Mouse (Mus musculus) heart, postnatal 0 days (tissue): ENCODE results near the gene Olfr810. TPM values are rescaled to one million over a fixed set of nuclear protein-coding genes. Genes with fewer than 3 reads are reported as not detected.

Experiments used
- ATAC-seq: fragments of 200-750 bp; cut with Nextera tagmentation; 2 replicates; pipeline ENCODE4 v1.8.0; 2017; ENCODE audit warnings: low read depth, moderate number of reproducible peaks, moderate library complexity; ENCODE audit not compliant: insufficient read depth
- DNase-seq: peaks from one replicate; pipeline ENCODE4 v3.0.0-alpha.2; 2016; ENCODE audit warnings: low spot score
- H3K27ac ChIP-seq: fragments of 300-500 bp; sonication (generic); 2 replicates; pipeline ENCODE4 v1.5.1; 2014; ENCODE audit warnings: low read depth, mild to moderate bottlenecking
- H3K27me3 ChIP-seq: fragments of 300-500 bp; sonication (generic); 2 replicates; pipeline ENCODE4 v1.6.1; 2014; ENCODE audit warnings: low read length, mixed read lengths; ENCODE audit not compliant: control insufficient read depth, insufficient read depth
- H3K36me3 ChIP-seq: fragments of 300-500 bp; sonication (generic); replicated peaks from 2 replicates; pipeline ENCODE4 v1.6.1; 2014; ENCODE audit warnings: low read length, mixed read lengths; ENCODE audit not compliant: control insufficient read depth, insufficient read depth
- H3K4me1 ChIP-seq: fragments of 300-500 bp; sonication (generic); 2 replicates; pipeline ENCODE4 v1.6.1; 2014; ENCODE audit warnings: antibody characterized with exemption; ENCODE audit not compliant: control insufficient read depth, insufficient read depth
- H3K4me2 ChIP-seq: fragments of 300-500 bp; sonication (generic); 2 replicates; pipeline ENCODE4 v1.6.1; 2014; ENCODE audit warnings: low read depth, mild to moderate bottlenecking, low read length, moderate library complexity
- H3K4me3 ChIP-seq: fragments of 300-500 bp; sonication (generic); 2 replicates; pipeline ENCODE4 v1.5.1; 2014; ENCODE audit warnings: low read depth, low read length
- H3K9ac ChIP-seq: fragments of 300-500 bp; sonication (generic); replicated peaks from 2 replicates; pipeline ENCODE4 v1.6.1; 2014; ENCODE audit warnings: low read depth, low read length, mixed read lengths
- H3K9me3 ChIP-seq: fragments of 300-500 bp; sonication (generic); replicated peaks from 2 replicates; pipeline ENCODE4 v1.6.1; 2016; ENCODE audit warnings: low read length; ENCODE audit not compliant: control insufficient read depth
- CTCF ChIP-seq: IDR thresholded peaks from 2 replicates; pipeline ENCODE4 v1.5.1; 2016; ENCODE audit warnings: antibody characterized with exemption, control low read depth, low read depth
- EP300 ChIP-seq: IDR thresholded peaks from 2 replicates; pipeline ENCODE4 v1.6.1; 2016; ENCODE audit warnings: antibody characterized with exemption, low read depth
- WGBS: fragments of 180-500 bp; shearing (Covaris S2); extraction: QIAGEN DNeasy Blood & Tissue Kit; methylation state at CpG from one replicate; pipeline ENCODE4 v1.1.7; 2014; 5-methylcytosine and 5-hydroxymethylcytosine counted together
- polyA plus RNA-seq: library from polyadenylated mRNA; unstranded; fragments of >200 nt; fragmentation: Nextera tagmentation; extraction: Ambion mirVana; gene quantifications from 2 replicates; pipeline ENCODE4 v1.2.1, GENCODE M21; 2015
- total RNA-seq: library from RNA; depleted of rRNA; stranded (reverse); fragments of >200 nt; gene quantifications from 2 replicates; pipeline ENCODE4 v1.2.3, GENCODE M21; 2014; ENCODE audit warnings: low replicate concordance; rRNA removed

The Olfr810 gene
- total RNA-seq (not detected in 2 replicates), polyA plus RNA-seq (not detected in 2 replicates)

- Histone ChIP-seq H3K36me3 (no peaks in the 10 kb centered on the region), H3K27ac (no peak within 1 kb of the TSS), H3K9me3 (no peaks in the 10 kb centered on the region), H3K4me3 (no peak within 1 kb of the TSS), H3K27me3 (no peaks in the 10 kb centered on the region), H3K4me1 (no peaks in the 10 kb centered on the region), H3K4me2 (no peak within 1 kb of the TSS), H3K9ac (no peak within 1 kb of the TSS)
- ATAC-seq (no peak), DNase-seq (no peak)
- TF ChIP-seq CTCF (no peak), EP300 (no peak)
Measured at GRCm38 (mm10) chr10:129794817-129795216, at the start of gene Olfr810. TSS of gene Olfr810 (minus strand) at chr10:129794917.

DNA sequence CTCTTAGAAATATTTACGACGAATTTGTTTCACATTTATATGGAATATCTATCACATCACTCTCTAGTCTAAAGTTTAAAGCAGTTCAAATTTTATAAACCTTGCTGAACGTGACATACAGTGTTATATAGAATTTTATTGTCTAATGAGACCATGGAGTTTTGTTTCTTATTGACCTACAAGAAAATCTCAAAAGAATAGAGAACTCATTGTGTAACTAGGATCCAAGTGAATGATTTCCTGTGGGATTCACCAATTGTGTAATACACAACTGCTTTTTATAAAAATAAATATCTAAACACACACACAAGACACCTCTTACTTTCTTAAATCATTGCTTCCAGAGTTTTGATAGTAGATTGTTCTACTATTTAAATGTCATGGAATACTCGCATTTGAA, 9.6 kb upstream of the Olfr810 start, which contains the start of gene Olfr811:
Gene Olfr811, minus strand, starts transcription at position 101 of the 400 bp plus-strand sequence.
- DNase-seq = no peak
- Histone ChIP-seq H3K36me3 (no peaks in the 10 kb centered on the region), H3K27ac (no peak within 1 kb of the TSS)

DNA sequence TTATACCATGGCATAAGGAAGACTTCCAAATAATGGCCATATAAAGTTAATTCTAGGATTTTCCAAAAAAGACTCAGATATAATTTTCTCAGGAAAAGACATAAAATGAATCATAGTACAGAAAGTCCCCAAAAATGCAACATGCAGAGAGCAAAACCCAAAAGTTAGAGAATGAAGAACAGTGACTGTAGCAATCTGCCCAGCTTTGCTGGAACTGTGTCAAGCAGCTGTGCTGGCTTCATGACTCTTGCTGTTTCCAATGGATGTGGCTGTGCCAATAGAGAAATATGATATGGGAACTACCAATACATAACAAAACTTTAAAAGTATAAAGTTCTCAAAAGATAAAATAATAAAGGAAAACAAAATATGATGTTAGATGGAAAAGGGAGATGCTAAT, 16.6 kb downstream of the Olfr810 start:
- no peak for ATAC-seq
- Histone ChIP-seq H3K4me1 (no peaks in the 10 kb centered on the region), H3K27me3 (no peaks in the 10 kb centered on the region), H3K9me3 (no peaks in the 10 kb centered on the region), H3K9ac (no peak overlapping the region), H3K4me3 (no peak overlapping the region), H3K4me2 (no peak overlapping the region), H3K36me3 (no peaks in the 10 kb centered on the region), H3K27ac (no peak overlapping the region)
- DNase-seq = no peak
- no peak for TF ChIP-seq EP300
- TF ChIP-seq CTCF = no peak

More for the DNA sequence above, 9.6 kb upstream of the Olfr810 start, which contains the start of gene Olfr811:
- H3K9ac ChIP-seq = no peak within 1 kb of the TSS
- no peak within 1 kb of the TSS for H3K4me3 ChIP-seq
- 64% methylated on average over 4 of the region's 4 CpGs for WGBS
- TF ChIP-seq EP300 (no peak), CTCF (no peak)
- no peaks in the 10 kb centered on the region for H3K4me1 ChIP-seq
- H3K27me3 ChIP-seq = no peaks in the 10 kb centered on the region
- ATAC-seq = no peak
- H3K9me3 ChIP-seq = no peaks in the 10 kb centered on the region
- no peak within 1 kb of the TSS for H3K4me2 ChIP-seq

- H3K4me3 ChIP-seq = no peak within 1 kb of the TSS
- no peak for DNase-seq
- H3K36me3 ChIP-seq = no peaks in the 10 kb centered on the region
- no peaks in the 10 kb centered on the region for H3K4me1 ChIP-seq
- H3K27ac ChIP-seq = no peak within 1 kb of the TSS
- H3K9me3 ChIP-seq = no peaks in the 10 kb centered on the region
- H3K4me2 ChIP-seq = no peak within 1 kb of the TSS
- no peak for ATAC-seq
- no peaks in the 10 kb centered on the region for H3K27me3 ChIP-seq
- TF ChIP-seq EP300 (no peak), CTCF (no peak)
- H3K9ac ChIP-seq = no peak within 1 kb of the TSS
Measured at GRCm38 (mm10) chr10:129774338-129774737, 20.4 kb downstream of the Olfr810 start, which contains the start of gene Olfr809. TSS of gene Olfr809 (plus strand) at chr10:129774638.

DNA sequence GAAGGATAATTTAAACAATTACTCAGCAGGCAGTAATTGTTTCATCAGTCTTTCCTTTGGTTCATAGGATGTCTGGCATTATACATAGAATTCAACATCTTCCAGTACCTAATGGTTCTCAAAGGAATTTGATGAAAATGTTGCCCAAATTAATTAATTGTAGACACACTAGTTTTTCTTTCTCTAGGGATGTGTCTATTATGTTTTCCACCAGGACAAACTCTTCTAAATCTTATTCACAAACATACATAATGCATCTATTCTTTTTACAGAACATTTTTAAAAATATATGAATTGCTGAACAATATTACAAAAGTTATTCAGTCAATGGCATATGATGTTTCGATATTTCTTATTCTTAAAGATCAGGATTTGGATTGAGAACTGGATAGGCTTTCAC, 29.5 kb downstream of the Olfr810 start, which contains the start of gene Olfr808:
Gene Olfr808, plus strand, starts transcription at position 301 of the 400 bp plus-strand sequence.
- H3K4me3 ChIP-seq = no peak within 1 kb of the TSS
- no peak for DNase-seq
- TF ChIP-seq EP300 (no peak), CTCF (no peak)
- no peaks in the 10 kb centered on the region for H3K27me3 ChIP-seq
- no peak for ATAC-seq
- no peaks in the 10 kb centered on the region for H3K9me3 ChIP-seq
- no peak within 1 kb of the TSS for H3K9ac ChIP-seq
- no peak within 1 kb of the TSS for H3K4me2 ChIP-seq
- H3K36me3 ChIP-seq = no peaks in the 10 kb centered on the region
- H3K27ac ChIP-seq = no peak within 1 kb of the TSS
- WGBS = 76% methylated on average over 1 of the region's 1 CpGs
- H3K4me1 ChIP-seq = no peaks in the 10 kb centered on the region

DNA sequence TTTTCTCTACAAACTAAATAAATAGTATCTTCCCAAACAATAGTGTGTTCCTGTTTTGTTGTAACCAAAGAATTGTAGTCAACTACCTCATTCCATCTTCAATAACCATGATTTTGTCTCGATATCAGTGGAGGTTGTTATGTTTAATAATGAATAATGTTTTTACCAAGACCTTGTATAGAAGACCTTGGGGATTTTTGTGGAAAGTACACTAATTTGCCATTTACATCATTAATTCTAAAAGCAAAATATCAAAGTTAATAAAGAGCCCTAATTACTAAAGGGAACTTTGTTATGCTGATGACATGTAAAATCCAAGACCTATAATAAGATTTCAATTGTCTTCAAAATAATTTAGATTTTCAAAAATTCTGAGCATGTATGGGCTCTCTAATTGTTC, 37.0 kb downstream of the Olfr810 start, which contains the start of gene Olfr807:
Gene Olfr807, minus strand, starts transcription at position 101 of the 400 bp plus-strand sequence.
- no peak within 1 kb of the TSS for H3K4me2 ChIP-seq
- no peaks in the 10 kb centered on the region for H3K4me1 ChIP-seq
- H3K36me3 ChIP-seq = no peaks in the 10 kb centered on the region
- ATAC-seq = no peak
- no peaks in the 10 kb centered on the region for H3K9me3 ChIP-seq
- H3K9ac ChIP-seq = no peak within 1 kb of the TSS
- no peak within 1 kb of the TSS for H3K27ac ChIP-seq
- no peak for TF ChIP-seq EP300
- TF ChIP-seq CTCF = no peak
- WGBS = 70% methylated on average over 1 of the region's 1 CpGs
- no peak within 1 kb of the TSS for H3K4me3 ChIP-seq
- H3K27me3 ChIP-seq = no peaks in the 10 kb centered on the region
- DNase-seq = no peak
